Mouse (Mus musculus) CH12F3 (cell line): Measurements from ENCODE around the gene Ankrd24.
"Not testable (repeated sequence)": the region's sequence is repeated elsewhere in the genome, so short reads cannot be mapped to it uniquely, and the experiment has no call there.

Source experiments
- in situ Hi-C: fragments of 300-500 bp; cut with MboI; formaldehyde crosslinking; loops from 2 replicates; pipeline ENCODE4 v1.14.3; 2020; ENCODE audit warnings: low sequenced_read_pairs

The Ankrd24 gene

DNA sequence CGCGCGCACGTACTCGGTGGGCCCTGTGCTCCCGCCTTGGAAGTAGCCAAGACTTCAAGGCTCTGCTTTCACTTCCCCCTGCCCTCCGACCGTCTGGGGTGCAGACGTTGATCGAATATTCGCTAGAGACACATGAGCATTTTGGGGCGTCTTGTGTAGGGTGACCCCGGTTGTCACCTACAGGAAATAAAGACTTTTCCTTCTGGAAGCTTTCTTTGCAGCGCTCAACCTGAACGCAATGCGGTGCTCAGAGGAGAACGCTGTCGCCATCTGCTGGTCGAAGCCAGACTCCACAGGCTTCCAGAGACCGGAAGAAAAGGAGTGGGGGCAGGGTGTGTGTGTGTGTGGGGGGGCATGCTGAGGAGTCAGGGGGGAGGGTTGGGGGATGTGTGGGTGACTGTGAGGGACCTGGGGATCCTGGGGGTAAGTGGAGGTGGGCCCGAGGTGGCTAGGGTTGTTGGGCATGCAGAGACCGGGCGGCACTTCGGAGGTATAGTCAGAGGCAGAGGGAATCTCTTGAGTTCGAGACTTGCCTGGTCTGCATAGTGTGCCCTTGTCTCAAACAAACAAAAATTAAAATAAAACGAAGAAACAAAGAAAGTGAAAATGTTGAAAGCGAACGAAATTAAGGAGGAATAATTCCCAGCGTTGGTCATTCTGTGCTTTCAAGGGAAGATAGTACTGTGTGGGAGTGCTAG lies 23.2 kb upstream of the Ankrd24 start:
- in situ Hi-C loops, result no loop called here

DNA sequence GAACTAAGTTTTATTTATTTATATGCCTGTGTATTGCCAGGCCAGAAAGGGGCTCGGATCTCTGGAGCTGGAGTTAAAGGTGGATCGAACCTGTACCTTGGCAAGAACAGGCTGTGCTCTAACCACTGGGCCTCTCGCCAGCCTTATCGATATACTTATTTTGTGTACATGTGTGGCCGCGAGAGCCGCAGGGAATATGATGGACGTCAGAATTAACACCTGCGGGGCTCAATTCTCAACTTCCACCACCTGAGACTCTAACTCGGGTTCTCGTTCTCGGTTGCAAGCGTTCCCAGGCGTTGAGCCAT lies 22.7 kb upstream of the Ankrd24 start:
- in situ Hi-C loops, result no loop called here

DNA sequence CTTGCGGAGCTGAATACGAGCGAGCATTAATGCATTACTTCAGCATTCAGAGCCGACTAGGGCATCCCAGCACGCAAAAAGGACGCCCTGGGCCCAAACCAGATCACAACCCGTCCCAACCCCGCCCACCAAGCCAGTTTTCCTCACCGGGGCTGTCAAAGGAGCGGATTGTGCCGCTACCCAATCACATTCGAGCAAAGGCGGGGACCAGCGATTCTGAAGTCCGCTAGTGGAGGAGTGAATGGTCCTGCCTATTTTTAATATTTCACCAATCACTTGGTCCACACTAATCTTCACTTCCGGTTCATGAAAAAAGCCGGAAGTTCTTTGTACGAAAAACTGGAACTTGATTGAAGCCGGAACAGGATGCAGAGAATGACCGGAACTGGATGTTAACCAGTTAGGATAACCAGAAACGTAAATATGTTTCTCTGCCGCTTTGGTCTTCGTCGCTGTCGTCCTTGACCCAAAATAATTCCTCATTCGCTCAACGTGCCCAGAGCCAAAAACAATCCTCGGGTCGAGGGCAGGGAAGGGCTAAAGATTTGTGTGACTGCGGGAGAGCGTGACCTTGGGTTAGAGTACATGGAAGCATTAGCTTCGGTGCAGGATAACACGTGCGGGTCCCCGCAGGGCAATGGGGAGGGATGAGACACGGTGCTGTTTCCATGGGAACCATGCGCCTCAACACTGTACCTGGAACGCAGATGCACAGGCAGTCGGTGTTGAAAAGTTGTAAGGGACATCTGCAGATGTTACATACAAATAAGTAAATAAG lies 22.2 kb upstream of the Ankrd24 start, which contains the start of gene BC025920:
TSS of gene BC025920 (plus strand) at position 297 of the 778 bp plus-strand sequence.
- in situ Hi-C loops, result no loop called here

DNA sequence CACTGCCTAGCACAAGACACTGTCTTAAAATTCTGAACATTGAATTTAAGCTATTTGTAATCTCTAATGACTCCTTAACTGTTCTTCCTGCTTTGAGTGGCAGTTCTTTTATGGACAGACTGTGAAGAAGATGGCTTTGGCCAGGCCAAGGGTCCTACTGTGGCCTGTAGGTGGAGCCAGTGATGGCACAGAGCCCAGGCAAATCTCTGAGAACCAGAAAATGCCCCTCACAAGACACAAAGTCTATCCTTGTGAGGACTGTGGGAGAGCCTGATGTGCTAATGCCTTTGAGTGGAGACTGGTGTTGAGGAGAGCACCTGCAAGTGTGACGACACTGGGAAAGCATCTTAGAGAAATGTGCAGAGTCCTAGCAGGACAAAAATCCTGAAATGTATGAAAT lies 20.0 kb upstream of the Ankrd24 start:
- in situ Hi-C loops, result no loop called here

DNA sequence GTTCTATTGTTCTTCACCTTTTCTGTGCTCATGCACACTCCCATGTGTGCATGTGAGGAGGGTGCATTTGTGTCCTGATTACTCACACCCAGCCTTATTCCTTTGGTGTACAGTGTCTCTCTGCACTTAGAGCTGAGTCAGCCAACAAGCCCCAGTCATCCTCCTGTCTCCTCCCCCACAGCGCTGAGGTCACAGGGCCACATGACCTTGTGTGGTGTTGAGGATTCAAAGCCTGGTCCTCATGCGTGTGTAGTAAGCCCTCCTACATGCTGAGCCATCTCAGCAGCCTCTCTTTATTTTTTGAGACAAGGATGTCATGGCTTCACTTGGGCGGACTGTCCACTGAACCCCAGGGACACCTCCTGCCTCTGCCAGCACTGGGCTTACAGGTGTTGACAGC lies 15.6 kb upstream of the Ankrd24 start:
- in situ Hi-C loops, result no loop called here

DNA sequence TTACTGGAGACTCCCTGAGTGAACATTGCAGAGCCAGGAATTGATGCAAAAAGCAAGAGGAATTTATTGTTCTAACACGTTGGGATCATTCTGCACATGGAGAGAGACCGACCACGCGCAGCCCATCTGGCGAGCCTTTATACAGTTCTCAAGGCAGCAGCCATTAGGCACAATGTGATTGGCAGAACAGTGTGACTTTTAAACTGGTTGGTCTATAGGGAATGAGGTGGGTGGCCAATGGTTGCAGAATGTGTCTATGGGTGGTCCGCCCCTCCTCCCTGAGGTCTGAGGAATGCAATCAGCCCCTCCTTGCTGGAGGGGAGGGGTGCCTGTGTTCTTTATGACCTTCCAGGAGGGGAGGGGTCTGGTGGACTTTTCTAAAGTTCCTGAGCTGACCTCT lies 12.9 kb upstream of the Ankrd24 start:
- in situ Hi-C loops, result no loop called here

DNA sequence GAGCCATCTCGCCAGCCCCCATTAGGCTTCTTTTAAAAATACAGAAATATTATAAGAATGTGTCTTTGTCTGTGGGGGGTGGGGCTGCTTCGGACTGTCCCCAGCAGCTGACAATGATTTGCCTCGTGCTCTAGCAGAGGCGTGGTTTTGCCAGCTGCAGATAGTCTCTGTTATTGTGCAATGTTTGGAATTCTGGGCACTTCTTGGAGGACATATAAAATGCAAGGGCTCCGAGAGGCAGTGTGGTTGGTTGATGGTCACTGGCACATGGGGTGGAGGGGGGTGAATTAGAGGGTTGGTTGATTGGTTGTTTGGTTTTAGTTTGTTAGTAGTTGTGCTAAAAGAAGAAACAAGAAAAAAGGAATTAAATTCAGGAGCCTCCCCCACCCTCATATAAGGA lies 8.4 kb upstream of the Ankrd24 start:
- in situ Hi-C loops, result no loop called here

DNA sequence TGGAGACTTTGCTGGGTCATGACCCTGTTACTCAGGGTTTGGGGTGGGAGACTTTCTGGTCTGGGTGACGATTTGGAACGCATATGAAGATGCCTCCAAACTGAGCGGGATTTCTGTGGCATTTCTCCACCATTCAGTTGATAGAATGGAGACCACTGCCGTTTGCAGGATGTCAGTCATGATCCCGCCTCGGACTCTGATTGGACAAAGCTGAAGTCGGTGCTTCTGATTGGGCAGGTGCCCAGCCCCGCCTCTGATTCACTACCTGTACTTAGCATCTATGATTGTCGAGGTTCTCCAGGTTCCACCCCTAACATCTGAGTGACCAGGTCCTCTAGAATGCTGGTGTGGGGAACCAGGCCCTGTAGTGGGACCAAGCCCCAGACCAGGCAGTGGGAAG lies 7.6 kb upstream of the Ankrd24 start:
- in situ Hi-C loops, result no loop called here

DNA sequence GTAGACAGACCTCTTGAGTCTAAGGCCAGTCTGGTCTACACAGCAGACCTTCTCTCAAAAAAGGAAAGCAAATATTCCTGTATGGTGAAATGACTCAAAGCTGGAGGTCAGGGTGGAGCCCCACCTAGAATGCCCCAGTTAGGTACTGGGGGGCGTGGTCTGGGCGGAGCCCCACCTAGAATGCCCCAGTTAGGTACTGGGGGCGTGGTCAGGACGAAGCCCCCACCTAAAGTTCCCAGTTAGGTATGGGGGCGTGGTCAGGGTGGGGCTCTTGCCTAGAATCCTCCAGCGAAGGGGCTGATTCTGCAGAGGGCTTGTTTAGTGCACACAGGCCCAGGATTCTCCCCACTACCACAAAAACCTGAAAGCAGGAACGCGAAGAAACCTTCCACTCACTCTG lies 4.9 kb upstream of the Ankrd24 start:
- in situ Hi-C loops, result no loop called here

DNA sequence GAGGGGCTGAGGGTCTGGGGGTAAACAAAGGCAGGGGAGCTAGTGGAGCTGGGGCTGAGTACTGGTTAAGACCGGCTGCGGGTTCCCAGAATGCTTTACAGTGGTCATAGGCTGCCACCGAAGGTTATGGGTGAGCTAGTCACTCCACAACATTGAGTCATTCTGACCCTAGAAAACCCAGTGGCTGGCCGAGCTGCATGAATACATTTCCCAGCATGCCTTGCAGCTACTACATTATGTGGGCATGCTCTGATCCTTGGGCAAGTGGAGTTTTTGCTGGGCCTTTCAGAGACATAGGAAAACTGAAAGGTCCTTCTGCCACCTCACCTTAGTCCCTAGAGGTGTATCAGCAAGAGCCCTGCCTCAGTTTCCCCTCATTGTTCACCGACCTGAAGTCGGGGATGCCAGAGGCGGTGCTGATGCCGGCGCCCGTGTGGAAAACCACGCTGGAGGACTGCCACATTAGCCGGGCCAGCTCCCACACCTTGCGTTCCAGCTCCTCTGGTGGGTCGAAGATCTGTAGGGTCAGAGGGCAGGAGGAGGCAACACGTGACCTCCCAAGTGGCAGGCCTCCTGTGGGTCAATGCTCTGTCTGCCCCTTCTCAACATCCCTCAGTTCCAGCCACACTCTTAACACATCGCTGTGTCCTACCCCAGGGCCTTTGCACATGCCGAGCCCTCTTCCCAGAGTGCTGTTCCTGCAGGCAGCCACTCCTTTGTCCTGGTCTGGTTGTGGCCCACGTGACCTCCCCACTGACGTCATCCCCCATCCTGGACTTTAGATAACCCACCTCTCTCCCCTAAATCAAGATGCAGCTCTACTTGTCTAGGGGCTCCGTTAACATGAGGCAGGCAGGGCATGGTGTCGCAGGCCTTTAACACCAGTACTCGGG lies 2.0 kb upstream of the Ankrd24 start:
- in situ Hi-C loops, result no loop called here

DNA sequence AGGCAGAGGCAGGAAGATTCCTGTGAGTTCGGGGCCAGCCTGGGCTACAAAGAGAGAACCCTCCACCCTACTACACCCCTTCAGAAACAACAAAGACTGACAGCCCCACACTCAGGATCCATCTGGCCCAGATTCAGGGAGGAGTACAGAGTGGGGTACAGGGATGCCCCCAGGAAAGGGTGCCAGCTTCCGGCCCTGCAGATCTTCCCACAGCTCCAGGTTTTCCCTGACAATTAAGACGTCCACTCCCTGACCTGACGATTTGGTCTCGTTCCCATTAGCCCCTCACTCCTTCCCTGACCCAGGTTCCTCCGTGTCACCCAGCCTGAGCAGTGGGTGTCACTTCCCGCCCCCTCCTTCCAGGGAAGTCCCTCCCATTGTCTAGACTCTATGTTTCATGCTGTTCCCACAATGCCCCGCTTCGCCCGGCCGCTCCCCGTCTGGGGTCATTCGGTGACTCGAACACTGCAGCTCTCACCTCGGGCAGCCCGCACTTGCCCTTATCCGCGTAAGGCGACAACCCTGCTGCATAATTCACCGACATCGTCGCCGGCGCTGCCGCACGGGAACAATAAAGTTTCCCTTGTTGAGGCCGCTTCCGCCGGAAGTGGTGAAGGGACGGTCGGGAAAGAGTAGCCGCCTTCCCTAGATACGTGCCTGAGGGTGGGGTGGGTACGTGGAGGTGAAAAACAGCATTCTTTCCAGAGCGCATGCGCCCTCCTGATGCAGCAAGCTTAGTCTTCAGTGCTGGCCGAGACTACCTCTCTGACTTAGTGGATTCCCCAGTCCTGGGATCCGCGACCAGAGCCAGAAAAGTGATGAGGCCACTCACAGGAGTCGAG lies 1.1 kb upstream of the Ankrd24 start, which contains the start of gene Sirt6:
TSS of gene Sirt6 (minus strand) at position 804 of the 842 bp plus-strand sequence.
- in situ Hi-C loops, result no loop called here

DNA sequence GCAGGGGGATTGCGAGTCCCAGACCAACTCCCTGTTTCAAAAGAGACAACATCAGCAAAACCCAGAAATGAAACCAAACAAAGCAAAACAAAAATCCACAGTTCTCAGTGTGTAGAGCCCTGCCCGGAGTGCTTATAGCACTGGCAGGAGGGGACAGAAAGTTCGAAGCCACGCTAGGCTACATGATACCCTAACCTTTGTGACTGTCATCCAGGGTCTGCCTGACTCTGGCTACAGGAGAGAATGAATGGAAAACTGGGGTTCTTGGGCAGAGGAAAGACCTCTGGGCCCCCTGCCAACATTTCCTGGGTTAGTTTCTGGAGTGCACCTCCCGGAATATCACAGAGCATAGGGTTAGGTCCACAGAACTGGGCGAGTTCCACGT lies 512 bp upstream of the Ankrd24 start:
- in situ Hi-C loops, result no loop called here

DNA sequence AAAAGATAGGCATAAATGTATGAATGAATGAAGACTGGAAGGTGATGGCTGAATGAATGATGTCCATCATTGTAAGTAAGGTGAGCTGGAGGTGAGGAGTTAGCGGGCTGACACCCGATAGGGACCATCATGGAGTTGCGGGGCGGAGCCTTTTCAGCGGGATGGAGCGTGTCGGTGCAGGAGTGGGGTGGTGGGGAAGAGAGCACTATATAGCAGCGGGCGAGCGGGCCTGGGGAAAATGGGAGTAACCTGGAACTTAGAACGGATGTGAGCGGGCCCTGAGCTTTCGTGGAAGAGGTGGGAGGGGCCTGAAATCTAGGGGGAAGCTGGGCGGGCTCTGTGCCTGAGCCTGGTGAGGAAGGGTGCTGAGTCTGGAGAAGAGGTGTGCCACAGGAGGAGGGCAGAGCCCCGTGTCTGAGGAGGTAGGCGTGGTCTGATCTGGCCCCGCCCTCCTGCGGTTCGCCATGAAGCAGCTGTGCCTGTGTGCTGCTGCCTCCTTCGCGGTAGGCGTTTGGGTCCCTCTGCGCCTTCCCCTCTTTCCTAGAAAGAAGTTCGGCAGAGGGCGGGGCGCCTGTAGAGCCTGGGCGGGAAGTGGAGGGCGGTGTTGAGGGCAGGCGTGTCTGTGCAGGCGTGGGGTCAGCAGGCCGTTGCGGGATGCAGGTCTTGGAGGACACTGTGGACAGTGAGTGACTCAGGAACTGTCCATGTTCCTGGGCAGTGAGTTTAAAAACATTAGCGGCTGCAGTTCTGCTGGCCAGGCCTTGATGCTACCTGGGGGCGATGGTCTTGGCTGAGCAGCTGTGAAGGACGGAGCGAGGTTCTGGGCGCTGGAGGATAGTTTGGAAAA lies 5.1 kb downstream of the Ankrd24 start:
- in situ Hi-C loops, result no loop called here

DNA sequence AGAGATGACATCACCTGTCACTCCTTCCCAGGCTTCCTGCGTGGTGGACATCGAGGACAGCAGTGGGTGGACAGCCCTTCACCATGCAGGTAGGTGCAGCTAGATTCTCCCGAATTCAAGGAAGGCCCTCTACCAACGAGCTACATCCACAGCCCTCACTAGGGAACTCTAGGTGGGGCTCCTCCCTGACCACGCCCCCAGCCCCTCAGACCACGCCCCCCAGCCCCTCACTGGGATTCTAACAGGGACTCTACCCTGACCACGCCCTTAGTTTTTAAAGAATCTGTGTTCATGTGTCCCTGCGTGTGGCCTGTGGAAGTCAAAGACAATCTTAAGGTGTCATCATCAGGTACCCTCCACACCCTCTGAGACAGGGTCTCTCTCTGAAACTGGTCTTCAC lies 8.0 kb downstream of the Ankrd24 start:
- in situ Hi-C loops, result no loop called here

DNA sequence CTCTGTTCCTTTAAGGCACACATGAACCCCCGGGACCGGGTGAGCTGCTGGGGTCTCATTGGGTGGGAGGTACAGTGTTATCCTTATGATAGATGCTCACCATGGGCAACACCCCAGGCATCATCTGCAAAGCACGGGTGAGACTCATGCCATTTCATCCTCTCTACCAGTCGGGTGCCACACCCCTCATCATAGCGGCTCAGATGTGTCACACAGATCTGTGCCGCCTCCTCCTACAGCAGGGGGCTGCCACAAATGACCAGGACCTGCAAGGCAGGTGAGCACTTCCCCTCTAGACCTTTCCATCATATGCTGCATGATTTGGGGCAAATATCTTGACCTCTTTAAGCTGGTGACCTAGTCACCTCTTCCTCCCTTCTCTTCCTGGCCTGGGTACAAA lies 9.8 kb downstream of the Ankrd24 start:
- in situ Hi-C loops, result no loop called here

DNA sequence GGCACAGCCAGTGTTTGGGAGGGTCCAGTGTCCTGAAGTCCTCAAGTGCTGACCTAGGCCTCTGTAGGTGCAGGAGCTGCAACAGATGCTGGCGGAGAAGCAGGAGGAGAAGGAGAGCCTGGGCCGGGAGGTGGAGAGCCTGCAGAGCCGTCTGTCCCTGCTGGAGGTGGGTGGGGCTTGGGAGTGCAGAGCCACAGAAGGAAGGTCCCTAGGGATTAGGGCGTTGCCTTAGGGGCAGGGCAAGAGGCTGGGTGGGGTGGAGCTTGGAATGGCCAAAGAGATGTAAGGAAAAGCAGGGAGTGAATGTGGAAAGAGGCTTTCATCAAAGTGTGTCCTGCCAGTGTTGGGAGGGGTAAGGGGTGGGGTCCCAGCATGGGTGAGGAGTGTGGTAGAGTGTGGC lies 12.5 kb downstream of the Ankrd24 start:
- in situ Hi-C loops, result not testable (repeated sequence)

DNA sequence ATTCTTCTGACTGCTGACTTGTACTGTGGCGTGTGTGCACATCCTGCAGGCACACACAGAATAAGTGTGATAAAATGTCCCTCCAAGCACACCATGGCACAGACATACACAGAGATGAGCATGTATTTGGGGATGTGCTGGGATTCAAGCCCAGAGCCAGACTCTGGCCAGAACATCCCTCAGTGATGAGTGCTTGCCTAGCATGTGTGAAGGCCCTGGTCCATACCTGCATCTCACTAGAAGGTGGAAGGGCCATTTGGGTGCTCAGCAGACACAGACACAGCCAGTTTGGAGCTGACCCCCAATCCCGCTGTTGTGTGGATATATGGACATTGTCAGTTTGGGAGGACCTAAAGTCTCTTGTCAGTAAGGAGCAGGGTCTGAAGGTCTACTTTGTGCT lies 13.2 kb downstream of the Ankrd24 start:
- in situ Hi-C loops, result no loop called here

DNA sequence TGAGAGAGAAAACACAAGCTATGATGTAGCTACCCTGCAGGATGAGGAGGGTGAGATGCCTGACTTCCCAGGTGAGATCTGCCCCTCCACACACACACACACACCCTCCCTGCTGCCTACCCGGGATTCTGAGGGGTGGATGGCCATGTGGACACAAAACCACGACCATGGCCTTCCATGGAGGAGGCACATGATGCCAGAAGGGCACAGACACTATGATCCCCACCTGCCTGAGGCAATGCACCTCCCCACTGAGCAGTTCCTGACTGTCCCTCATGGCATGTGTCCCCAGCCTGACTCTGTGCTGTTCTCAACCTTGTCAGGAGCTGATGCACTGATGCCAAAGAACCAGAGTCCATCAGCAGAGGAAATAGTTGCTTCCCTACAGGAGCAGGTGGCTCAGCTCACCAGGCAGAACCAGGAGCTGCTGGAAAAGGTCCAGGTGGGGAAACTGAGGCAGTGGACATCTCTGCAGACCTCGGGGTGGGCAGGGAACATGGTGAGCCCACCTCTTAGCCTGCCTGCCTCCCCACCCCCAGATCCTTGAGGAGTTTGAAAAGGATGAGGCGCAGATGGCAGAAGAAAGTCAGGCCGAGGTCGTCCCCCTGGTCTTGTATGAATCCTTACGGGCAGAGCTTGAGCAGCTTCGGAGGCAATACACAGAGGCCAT lies 13.8 kb downstream of the Ankrd24 start:
- in situ Hi-C loops, result no loop called here
